Mouse (Mus musculus): Measurements from ENCODE around the gene Gm5475. TPM values are rescaled to one million over a fixed set of nuclear protein-coding genes. Genes with fewer than 3 reads are reported as not detected.
A peak's percentile ranks its signal among the peaks of the same experiment; 100 is the strongest.

Gm5475 gene
- total RNA-seq, 2 experiments from 2014 or later = not detected

DNA sequence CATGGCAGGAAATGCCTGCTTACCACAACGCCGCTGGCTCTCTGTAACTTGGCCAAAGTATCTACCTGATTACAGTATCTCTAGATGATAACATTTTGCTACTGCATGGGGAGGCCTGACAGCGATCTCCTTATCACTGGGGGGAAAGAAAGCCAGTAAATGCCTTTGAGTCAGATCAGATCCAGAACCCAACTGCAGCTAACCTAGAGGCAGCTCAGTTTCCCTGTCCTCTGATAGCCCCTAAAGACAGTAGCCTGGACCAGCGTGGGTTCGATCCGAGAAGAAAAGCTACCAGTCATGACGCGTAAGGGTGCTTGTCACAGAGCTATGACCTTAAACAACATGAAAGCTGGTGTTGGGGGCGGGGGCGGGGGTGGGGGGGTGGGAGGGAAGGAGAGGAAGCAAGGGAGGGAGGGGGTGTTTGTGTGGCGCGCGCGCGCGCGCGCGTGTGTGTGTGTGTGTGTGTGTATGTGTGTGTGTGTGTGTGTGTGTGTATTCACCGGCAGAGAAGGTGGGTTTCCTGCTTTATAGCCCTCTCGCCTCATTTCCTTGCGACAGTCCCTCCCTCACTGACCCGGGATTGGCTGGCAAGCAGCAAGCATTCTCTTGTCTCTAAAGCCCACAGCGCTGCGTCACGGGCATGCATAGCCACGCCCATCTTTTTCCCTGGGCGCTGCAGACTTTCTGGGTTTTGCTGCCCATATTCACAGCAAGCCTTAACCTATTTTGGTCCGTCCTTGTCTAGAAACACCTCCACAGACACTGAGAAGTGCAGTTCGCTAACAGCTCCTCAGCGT, 21.4 kb downstream of the Gm5475 start:
- peak; percentile 99 for ATAC-seq (ENCODE audit: poor library complexity, severe bottlenecking)

DNA sequence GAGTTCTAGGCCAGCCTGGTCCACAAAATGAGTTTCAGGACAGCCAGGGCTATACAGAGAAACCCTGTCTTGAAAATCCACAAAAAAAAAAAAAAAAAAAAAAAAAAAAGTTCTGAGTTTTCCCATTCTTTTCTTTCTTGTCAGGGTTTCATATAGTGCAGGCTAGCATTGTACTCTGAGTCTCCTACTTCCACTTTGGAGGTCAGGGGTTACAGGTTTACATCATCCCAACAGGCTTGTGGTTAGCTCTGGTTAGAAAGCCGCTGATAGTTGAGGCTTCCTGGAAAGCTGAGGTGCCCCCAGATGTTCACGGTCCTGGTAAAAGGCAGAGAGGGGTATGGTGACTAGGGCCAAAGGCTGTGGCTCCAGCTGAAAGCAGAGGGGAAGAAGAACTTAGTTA, 24.9 kb downstream of the Gm5475 start:
- ATAC-seq (ENCODE audit: poor library complexity, severe bottlenecking) = no peak

DNA sequence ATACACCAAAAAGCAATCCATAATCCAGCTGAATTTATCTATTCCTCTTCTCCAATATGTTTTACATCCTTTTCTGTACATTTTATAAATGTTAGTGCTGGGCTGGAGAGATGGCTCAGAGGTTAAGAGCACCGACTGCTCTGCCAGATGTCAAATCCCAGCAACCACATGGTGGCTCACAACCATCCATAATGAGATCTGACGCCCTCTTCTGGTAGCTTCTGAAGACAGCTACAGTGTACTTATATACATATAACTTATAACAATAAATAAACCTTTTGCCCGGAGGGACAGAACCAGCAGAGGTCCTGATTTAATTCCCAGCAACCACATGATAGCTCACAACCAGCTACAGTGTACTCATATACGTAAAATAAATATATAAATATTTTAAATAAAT, 26.6 kb downstream of the Gm5475 start:
- ATAC-seq (ENCODE audit: poor library complexity, severe bottlenecking) = no peak

DNA sequence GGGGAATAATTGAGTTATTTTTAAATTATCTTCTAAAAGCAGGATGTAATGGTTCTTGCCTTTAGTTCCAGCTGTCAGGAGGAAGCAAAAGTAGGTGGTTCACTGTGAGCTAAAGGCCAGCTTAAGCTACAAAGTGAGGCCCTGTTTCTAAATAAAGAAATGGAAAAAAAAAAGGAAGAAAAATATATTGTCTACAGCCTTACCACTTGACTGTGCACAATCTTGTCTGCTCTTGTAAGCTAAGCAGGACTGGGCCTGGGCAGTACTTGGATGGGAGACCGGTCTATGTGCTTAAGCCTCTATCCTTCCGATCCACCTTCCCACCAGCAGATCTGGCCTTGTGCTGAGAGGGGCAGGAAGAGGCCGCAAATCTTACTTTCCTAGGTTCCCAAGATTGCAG, 27.5 kb downstream of the Gm5475 start:
- ATAC-seq (ENCODE audit: poor library complexity, severe bottlenecking) = no peak

GRCm38 (mm10) chr15:100451245-100451644, 29.3 kb downstream of the Gm5475 start:
- ATAC-seq (ENCODE audit: poor library complexity, severe bottlenecking) = no peak

DNA sequence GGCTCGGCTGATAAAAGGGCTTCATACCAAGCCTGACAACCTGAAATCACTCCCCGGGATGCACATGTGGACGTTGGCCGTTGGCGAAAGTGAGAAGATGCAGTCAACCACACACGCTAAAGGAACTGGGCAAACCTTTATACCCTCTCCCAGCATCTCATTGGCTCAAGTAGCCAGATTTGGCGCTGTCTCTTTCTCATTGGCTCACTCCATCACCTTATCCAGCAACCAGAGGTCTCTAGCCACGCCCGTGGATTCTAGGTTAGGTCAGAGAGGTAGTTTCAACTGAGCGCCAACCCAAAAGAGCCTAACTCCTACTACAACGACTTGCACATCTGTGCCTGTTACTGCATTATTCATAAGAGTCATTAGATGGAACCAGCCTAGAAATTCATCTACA, 30.5 kb downstream of the Gm5475 start:
- ATAC-seq (ENCODE audit: poor library complexity, severe bottlenecking) = no peak

- ATAC-seq (ENCODE audit: poor library complexity, severe bottlenecking) = no peak
Observed at GRCm38 (mm10) chr15:100456356-100456991, 34.5 kb downstream of the Gm5475 start.

- peak; percentile 66 for ATAC-seq (ENCODE audit: poor library complexity, severe bottlenecking)
Observed at GRCm38 (mm10) chr15:100457340-100457739, 35.4 kb downstream of the Gm5475 start.

GRCm38 (mm10) chr15:100458055-100458454, 36.1 kb downstream of the Gm5475 start:
- ATAC-seq (ENCODE audit: poor library complexity, severe bottlenecking) = peak; percentile 41

DNA sequence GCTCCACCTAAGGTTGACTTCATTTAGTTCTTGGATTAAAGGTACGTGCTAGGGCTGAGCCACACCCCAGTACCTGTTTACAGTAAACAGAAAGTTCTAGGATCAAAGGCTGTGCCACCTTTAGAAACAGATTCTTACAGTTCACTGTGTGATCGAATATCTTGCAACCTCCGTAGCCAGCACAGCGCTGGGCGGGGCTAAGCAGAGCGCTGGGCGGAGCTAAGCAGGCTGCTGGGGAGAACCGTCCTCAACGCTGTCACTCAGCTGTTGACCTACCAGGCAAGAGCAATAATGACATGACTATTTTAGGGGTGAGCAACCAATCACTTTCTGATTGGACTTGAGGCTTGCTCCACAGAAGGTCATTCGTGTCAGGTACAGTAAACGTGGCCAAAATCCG, 39.0 kb downstream of the Gm5475 start:
- peak; percentile 77 for ATAC-seq (ENCODE audit: poor library complexity, severe bottlenecking)

- ATAC-seq (ENCODE audit: poor library complexity, severe bottlenecking) = peak; percentile 72
Observed at GRCm38 (mm10) chr15:100461646-100462045, 39.7 kb downstream of the Gm5475 start.

DNA sequence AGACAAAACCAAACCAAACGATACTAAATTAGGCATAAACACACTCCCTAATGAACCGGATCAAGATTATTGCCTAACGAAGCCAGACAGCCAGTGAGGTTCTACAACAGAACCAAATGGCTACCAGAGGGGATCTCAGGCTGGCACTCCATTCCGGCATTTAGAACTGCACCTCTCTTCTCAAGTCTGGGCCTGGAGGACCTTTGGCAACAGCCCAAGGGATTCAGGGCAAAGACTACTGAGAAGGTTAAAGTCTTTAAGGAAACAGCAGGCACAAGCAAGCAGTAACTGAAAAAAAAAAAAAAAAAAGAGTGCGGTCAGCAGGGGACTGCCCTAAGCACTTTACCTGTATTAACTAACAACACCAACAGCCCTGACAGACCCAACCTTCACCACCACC, 40.1 kb downstream of the Gm5475 start:
- no peak for ATAC-seq (ENCODE audit: poor library complexity, severe bottlenecking)

- no peak for ATAC-seq (ENCODE audit: poor library complexity, severe bottlenecking)
Observed at GRCm38 (mm10) chr15:100463712-100464111, 41.8 kb downstream of the Gm5475 start.

- ATAC-seq (ENCODE audit: poor library complexity, severe bottlenecking) = no peak
Observed at GRCm38 (mm10) chr15:100465432-100465831, 43.5 kb downstream of the Gm5475 start.

- ATAC-seq (ENCODE audit: poor library complexity, severe bottlenecking) = no peak
Observed at GRCm38 (mm10) chr15:100467738-100468137, 45.8 kb downstream of the Gm5475 start.

GRCm38 (mm10) chr15:100468295-100469188, 46.6 kb downstream of the Gm5475 start, which contains the start of gene Letmd1:
Letmd1 (plus strand) TSS chr15:100469023.
- ATAC-seq (ENCODE audit: poor library complexity, severe bottlenecking) = peak; percentile 88

DNA sequence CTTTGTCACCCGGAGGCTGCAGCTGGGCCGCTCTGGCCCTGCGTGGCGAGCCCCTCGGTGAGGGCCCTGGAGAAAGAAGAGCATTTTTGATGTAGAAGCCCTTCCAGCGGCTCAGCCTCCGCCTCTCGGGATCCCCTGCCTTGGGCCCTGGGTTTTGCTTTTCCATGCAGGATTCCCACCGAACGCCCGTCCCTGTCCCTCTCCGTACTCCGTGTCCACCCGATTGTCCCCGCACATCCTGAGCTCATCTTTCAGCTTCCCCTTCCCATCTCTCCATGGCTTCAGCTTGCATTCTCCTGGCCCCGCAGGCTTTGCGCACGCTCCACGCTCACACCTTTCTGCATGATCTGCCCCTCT, 47.2 kb downstream of the Gm5475 start:
- ATAC-seq (ENCODE audit: poor library complexity, severe bottlenecking) = no peak

- no peak for ATAC-seq (ENCODE audit: poor library complexity, severe bottlenecking)
Observed at GRCm38 (mm10) chr15:100470037-100470436, 48.1 kb downstream of the Gm5475 start.

DNA sequence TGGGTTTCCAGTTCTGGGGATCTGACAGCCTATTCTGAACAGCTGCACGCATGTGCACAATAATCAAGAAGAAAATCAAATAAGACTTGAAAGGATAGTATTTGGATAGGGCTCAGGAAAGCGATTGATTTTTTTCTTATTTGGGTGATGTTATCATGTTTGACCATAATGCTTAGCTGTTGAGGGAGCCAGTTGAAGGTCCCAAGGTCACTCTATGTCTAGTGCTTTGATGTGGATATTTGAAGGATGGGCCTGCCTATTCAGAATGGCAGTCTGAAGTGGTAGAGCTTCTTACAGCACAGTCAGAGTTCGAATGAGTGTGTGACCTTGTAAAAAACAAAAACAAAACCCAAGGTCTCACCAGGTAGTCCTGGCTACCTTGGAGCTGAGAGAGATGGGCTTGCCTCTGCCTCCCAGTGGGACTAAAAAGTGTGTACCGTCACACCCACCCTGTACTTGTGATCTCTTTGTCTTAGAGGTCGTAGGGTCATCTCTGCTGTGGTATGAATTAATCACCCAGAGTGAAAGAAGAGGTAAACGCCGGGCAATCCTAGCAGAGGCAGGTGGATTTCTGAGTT, 52.1 kb downstream of the Gm5475 start:
- ATAC-seq (ENCODE audit: poor library complexity, severe bottlenecking) = no peak

Measured in megakaryocyte, adult 5-6 weeks (primary cell).